Mouse (Mus musculus) v-Abl transformed pro-B cells (cell line): ENCODE measurements around the gene Nek7.

Experiments
- in situ Hi-C, 2 experiments: fragments of 400-800 bp; cut with MboI; formaldehyde crosslinking; loops; one replicate each; pipeline ENCODE4 v1.15.1; 2025; ENCODE audit not compliant: unreplicated experiment in 2 of 2

The Nek7 gene

DNA sequence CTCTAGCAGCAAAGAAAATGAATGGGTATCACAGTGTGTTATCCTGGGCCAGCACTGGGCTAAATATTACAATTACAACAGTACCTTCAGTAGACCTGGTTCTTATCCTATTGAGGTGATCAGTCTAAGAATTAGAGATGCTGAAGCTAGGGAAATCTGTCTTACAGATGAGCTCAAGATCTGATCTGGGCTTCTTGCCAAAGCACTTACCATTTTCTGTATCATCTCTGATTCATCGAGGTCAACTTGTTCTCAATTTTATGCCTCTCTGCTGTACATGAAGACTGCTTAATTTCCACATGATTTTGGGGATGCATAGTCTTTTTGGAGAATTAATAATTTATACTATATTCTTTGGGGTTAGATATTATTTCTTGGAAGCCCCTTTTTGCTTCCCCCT, 173.1 kb downstream of the Nek7 start:
- in situ Hi-C loops, result no loop called here
